Mouse (Mus musculus): Measurements from ENCODE around the gene Sema4d.

Gene Sema4d

GRCm38 (mm10) chr13:51755584-51755983, 38.0 kb downstream of the Sema4d start:
- in situ Hi-C loops (cut with MboI) = no loop called here

GRCm38 (mm10) chr13:51754559-51755126, 38.9 kb downstream of the Sema4d start:
- in situ Hi-C loops (cut with MboI) = no loop called here

GRCm38 (mm10) chr13:51753802-51754444, 39.6 kb downstream of the Sema4d start:
- in situ Hi-C loops (cut with MboI) = no loop called here

GRCm38 (mm10) chr13:51753168-51753465, 40.4 kb downstream of the Sema4d start:
- in situ Hi-C loops (cut with MboI) = no loop called here

GRCm38 (mm10) chr13:51752346-51753167, 41.0 kb downstream of the Sema4d start:
- in situ Hi-C loops (cut with MboI) = no loop called here

- in situ Hi-C loops (cut with MboI) = no loop called here
These were observed 43.8 kb downstream of the Sema4d start for GRCm38 (mm10) chr13:51749578-51750345.

- in situ Hi-C loops (cut with MboI) = no loop called here
These were observed 45.5 kb downstream of the Sema4d start for GRCm38 (mm10) chr13:51748009-51748552.

- in situ Hi-C loops (cut with MboI) = no loop called here
These were observed 46.5 kb downstream of the Sema4d start for GRCm38 (mm10) chr13:51747069-51747468.

GRCm38 (mm10) chr13:51745862-51746261, 47.7 kb downstream of the Sema4d start:
- in situ Hi-C loops (cut with MboI) = no loop called here

GRCm38 (mm10) chr13:51743855-51744254, 49.7 kb downstream of the Sema4d start:
- in situ Hi-C loops (cut with MboI) = no loop called here

- in situ Hi-C loops (cut with MboI) = no loop called here
These were observed 50.9 kb downstream of the Sema4d start for GRCm38 (mm10) chr13:51742551-51743052.

GRCm38 (mm10) chr13:51740776-51741175, 52.8 kb downstream of the Sema4d start:
- in situ Hi-C loops (cut with MboI) = no loop called here

GRCm38 (mm10) chr13:51739713-51740112, 53.8 kb downstream of the Sema4d start:
- in situ Hi-C loops (cut with MboI) = no loop called here

GRCm38 (mm10) chr13:51738531-51739117, 54.9 kb downstream of the Sema4d start:
- in situ Hi-C loops (cut with MboI) = no loop called here

- in situ Hi-C loops (cut with MboI) = no loop called here
These were observed 55.5 kb downstream of the Sema4d start for GRCm38 (mm10) chr13:51737949-51738513.

- in situ Hi-C loops (cut with MboI) = no loop called here
These were observed 56.3 kb downstream of the Sema4d start for GRCm38 (mm10) chr13:51737033-51737948.

GRCm38 (mm10) chr13:51736007-51736911, 57.3 kb downstream of the Sema4d start:
- in situ Hi-C loops (cut with MboI) = no loop called here

GRCm38 (mm10) chr13:51734556-51734955, 59.0 kb downstream of the Sema4d start:
- in situ Hi-C loops (cut with MboI) = no loop called here

GRCm38 (mm10) chr13:51732097-51732664, 61.4 kb downstream of the Sema4d start:
- in situ Hi-C loops (cut with MboI) = no loop called here
